Mouse (Mus musculus) mesoderm, embryonic 11.5 days (tissue): ENCODE results near the gene Aif1l.

ENCODE experiments used
- DNase-seq: peaks from one replicate; pipeline ENCODE4 v3.0.0-alpha.2; 2012; ENCODE audit warnings: low read depth, low spot score

Aif1l gene

GRCm38 (mm10) chr2:32008716-32009115, 58.8 kb downstream of the Aif1l start:
- no peak for DNase-seq

GRCm38 (mm10) chr2:32019704-32020103, 69.8 kb downstream of the Aif1l start:
- no peak for DNase-seq

GRCm38 (mm10) chr2:32020229-32020628, 70.3 kb downstream of the Aif1l start:
- no peak for DNase-seq
